Mouse (Mus musculus) right cerebral cortex, postnatal 4 days (tissue): ENCODE measurements around the gene Diras2.
"Not testable (repeated sequence)": the region's sequence is repeated elsewhere in the genome, so short reads cannot be mapped to it uniquely, and the experiment has no call there.

Experiments
- DNase-seq: peaks from one replicate; pipeline ENCODE4 v3.0.0-alpha.2; 2022

The Diras2 gene

GRCm38 (mm10) chr13:52516051-52516450, 15.0 kb downstream of the Diras2 start:
- no peak for DNase-seq

GRCm38 (mm10) chr13:52513554-52513953, 17.5 kb downstream of the Diras2 start:
- DNase-seq, result no peak

- no peak for DNase-seq
Measured at GRCm38 (mm10) chr13:52512356-52512755, 18.7 kb downstream of the Diras2 start.

GRCm38 (mm10) chr13:52510172-52510880, 20.8 kb downstream of the Diras2 start:
- no peak for DNase-seq

GRCm38 (mm10) chr13:52507460-52508293, 23.4 kb downstream of the Diras2 start:
- DNase-seq, result no peak

GRCm38 (mm10) chr13:52506822-52507221, 24.3 kb downstream of the Diras2 start:
- DNase-seq, result not testable (repeated sequence)

- DNase-seq, result not testable (repeated sequence)
Measured at GRCm38 (mm10) chr13:52505683-52506285, 25.3 kb downstream of the Diras2 start.

- peak; percentile 80 for DNase-seq
Measured at GRCm38 (mm10) chr13:52501686-52502085, 29.4 kb downstream of the Diras2 start.

- DNase-seq, result no peak
Measured at GRCm38 (mm10) chr13:52497029-52497550, 34.0 kb downstream of the Diras2 start.

GRCm38 (mm10) chr13:52488821-52489220, 42.3 kb downstream of the Diras2 start:
- no peak for DNase-seq

GRCm38 (mm10) chr13:52484064-52484463, 47.0 kb downstream of the Diras2 start:
- no peak for DNase-seq

GRCm38 (mm10) chr13:52481786-52482185, 49.3 kb downstream of the Diras2 start:
- DNase-seq, result no peak

GRCm38 (mm10) chr13:52479146-52479545, 51.9 kb downstream of the Diras2 start:
- no peak for DNase-seq

GRCm38 (mm10) chr13:52476998-52477601, 54.0 kb downstream of the Diras2 start:
- no peak for DNase-seq

- DNase-seq, result no peak
Measured at GRCm38 (mm10) chr13:52476222-52476621, 54.9 kb downstream of the Diras2 start.

GRCm38 (mm10) chr13:52475264-52475663, 55.8 kb downstream of the Diras2 start:
- DNase-seq, result no peak

- no peak for DNase-seq
Measured at GRCm38 (mm10) chr13:52474807-52475206, 56.3 kb downstream of the Diras2 start.

GRCm38 (mm10) chr13:52469795-52470690, 61.0 kb downstream of the Diras2 start:
- DNase-seq, result no peak

- DNase-seq, result no peak
Measured at GRCm38 (mm10) chr13:52465141-52465540, 65.9 kb downstream of the Diras2 start.

- no peak for DNase-seq
Measured at GRCm38 (mm10) chr13:52459982-52460381, 71.1 kb downstream of the Diras2 start.

GRCm38 (mm10) chr13:52457889-52458324, 73.2 kb downstream of the Diras2 start:
- DNase-seq, result peak; percentile 50
